Mouse (Mus musculus): ENCODE results near the gene Igfbp7.

DNA sequence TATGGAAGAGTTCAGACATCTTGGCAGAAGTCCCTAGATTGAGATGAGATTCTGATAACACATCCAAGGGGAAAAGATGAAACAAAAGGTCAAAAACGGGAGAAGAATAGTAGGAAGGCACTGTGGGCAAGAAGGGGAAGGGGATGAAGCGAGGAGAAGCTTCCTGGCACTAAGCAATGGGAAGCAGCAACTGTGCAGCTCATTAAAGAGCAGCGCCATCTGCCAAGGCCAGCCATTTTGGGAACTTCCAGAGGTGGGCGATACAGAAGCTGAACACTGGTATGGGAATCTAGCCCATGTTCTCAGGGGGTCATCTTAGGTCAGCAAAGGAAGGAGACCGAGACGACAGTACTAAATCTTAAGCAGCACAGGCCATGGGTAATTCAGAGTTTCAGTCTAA is 44.2 kb downstream of the Igfbp7 start:
- no peak for TF ChIP-seq GATA1 (IDR thresholded peaks at IDR 0.05; ENCODE audit: low read length)
- no peak for TF ChIP-seq TAL1 (IDR thresholded peaks at IDR 0.05; ENCODE audit: low read length)
